9 mouse cellular contexts compared by ENCODE assay signal in the genomic region with DNA sequence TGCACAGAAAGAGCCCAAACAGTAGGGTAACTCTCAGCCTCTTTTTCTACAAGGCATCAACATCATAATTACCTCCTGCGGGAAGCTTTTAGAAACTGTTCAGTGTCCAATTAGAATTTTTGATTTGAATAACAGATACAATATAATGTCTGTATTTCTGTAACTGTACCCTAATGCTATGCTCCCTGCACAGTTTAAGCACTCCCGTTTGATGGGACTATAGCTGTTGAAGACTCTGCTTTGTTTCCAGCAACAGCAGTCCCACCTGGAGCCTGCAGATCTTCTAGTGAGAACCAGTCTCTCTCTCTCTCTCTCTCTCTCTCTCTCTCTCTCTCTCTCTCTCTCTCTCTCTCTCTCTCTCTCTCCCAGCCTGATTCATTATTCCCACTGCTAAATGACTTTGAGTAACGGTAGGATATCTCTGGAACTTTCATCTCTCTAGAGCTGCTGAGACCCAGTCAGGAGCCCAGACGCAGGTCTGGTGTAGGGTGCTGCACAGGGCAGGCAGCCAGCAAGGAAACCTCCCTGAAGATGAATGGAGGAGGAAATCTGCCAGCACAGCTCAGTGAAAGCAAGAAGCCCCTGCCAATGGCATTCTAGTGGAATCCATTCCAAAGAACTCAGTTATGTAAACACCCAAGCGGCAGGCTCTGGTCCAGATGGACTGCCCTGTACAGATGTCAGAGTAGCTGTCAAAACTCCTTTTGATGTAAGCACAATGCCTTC.
DNase-seq lines count a peak whose midpoint lies in the region; ATAC-seq and TF ChIP-seq lines count a peak whose summit lies in the region.
"Had no signal": no experiment of that assay in that cellular context is flagged by ENCODE, and none has a peak within 500 bp of the region (broad histone marks: within the 10 kb centered on the region; RNA-seq: fewer than 3 reads in every experiment).

No protein-coding gene starts in this region.

- no peak overlapping the region for H3K9ac ChIP-seq in intestine, embryonic 14.5 days (ENCODE audit: low read length)
- H3K9ac ChIP-seq in intestine, postnatal 0 days (ENCODE audit: low read depth, low read length), result no peak overlapping the region
- H3K9ac ChIP-seq in forebrain, embryonic 13.5 days, result 0 out of 2 replicates have a peak overlapping the region, but pooled peaks have one; percentile 22
- H3K9ac ChIP-seq in lung, embryonic 14.5 days, result no peak overlapping the region
- H3K9ac ChIP-seq: midbrain, embryonic 12.5 days had no signal

- no peaks in the 10 kb centered on the region for H3K27me3 ChIP-seq in intestine, embryonic 14.5 days (replicated peaks; ENCODE audit: control insufficient read depth, insufficient read depth, low read length)
- H3K27me3 ChIP-seq in intestine, postnatal 0 days (replicated peaks; ENCODE audit: control insufficient read depth, insufficient read depth, low read length), result no peaks in the 10 kb centered on the region
- H3K27me3 ChIP-seq in forebrain, embryonic 13.5 days, result no peaks in the 10 kb centered on the region
- H3K27me3 ChIP-seq in lung, embryonic 14.5 days (ENCODE audit: insufficient read depth, low read length), result no peaks in the 10 kb centered on the region
- H3K27me3 ChIP-seq: midbrain, embryonic 12.5 days had no signal

- peak; percentile 81; the same call in 1 of the 2 replicates for ATAC-seq in intestine, embryonic 14.5 days (replicated peaks; ENCODE audit: low FRiP score, low TSS enrichment, low read depth)
- ATAC-seq in intestine, postnatal 0 days, result no peak
- peak; percentile 63 for ATAC-seq in forebrain, embryonic 13.5 days
- peak; percentile 90 for ATAC-seq in lung, embryonic 14.5 days (ENCODE audit: insufficient read depth)
- ATAC-seq in monocyte, adult 5-6 weeks (replicated peaks; ENCODE audit: insufficient number of reproducible peaks, low FRiP score, low TSS enrichment, poor library complexity, severe bottlenecking), result no peak

- TF ChIP-seq CTCF in intestine, postnatal 0 days (IDR thresholded peaks at IDR 0.05; ENCODE audit: low read depth), result no peak
- TF ChIP-seq CTCF in lung, embryonic 14.5 days (IDR thresholded peaks at IDR 0.05; ENCODE audit: low read depth), result no peak

- peaks cover 18% of the 10 kb centered on the region for H3K4me1 ChIP-seq in intestine, embryonic 14.5 days (replicated peaks; ENCODE audit: control insufficient read depth, insufficient read depth, low read length)
- no peaks in the 10 kb centered on the region for H3K4me1 ChIP-seq in intestine, postnatal 0 days (replicated peaks; ENCODE audit: control insufficient read depth, insufficient read depth, low read length)
- H3K4me1 ChIP-seq in forebrain, embryonic 13.5 days, result peaks cover 41% of the 10 kb centered on the region
- peaks cover 20% of the 10 kb centered on the region for H3K4me1 ChIP-seq in lung, embryonic 14.5 days (ENCODE audit: insufficient read depth)

- H3K4me2 ChIP-seq in intestine, embryonic 14.5 days (ENCODE audit: low read length), result no peak overlapping the region
- no peak overlapping the region for H3K4me2 ChIP-seq in intestine, postnatal 0 days (replicated peaks; ENCODE audit: low read depth)
- H3K4me2 ChIP-seq in forebrain, embryonic 13.5 days, result no peak overlapping the region
- H3K4me2 ChIP-seq in lung, embryonic 14.5 days, result no peak overlapping the region; the same call in 1 of the 2 replicates
- H3K4me2 ChIP-seq: midbrain, embryonic 12.5 days had no signal

- no peaks in the 10 kb centered on the region for H3K36me3 ChIP-seq in intestine, embryonic 14.5 days (ENCODE audit: control insufficient read depth, insufficient read depth, low read length)
- H3K36me3 ChIP-seq in intestine, postnatal 0 days (ENCODE audit: control insufficient read depth, insufficient read depth), result no peaks in the 10 kb centered on the region
- H3K36me3 ChIP-seq in forebrain, embryonic 13.5 days (ENCODE audit: poor library complexity, severe bottlenecking), result no peaks in the 10 kb centered on the region
- H3K36me3 ChIP-seq in lung, embryonic 14.5 days (ENCODE audit: insufficient read depth), result no peaks in the 10 kb centered on the region
- H3K36me3 ChIP-seq: midbrain, embryonic 12.5 days had no signal

- no peaks in the 10 kb centered on the region for H3K9me3 ChIP-seq in intestine, embryonic 14.5 days (ENCODE audit: control insufficient read depth, low read length)
- H3K9me3 ChIP-seq in intestine, postnatal 0 days (ENCODE audit: control insufficient read depth), result no peaks in the 10 kb centered on the region
- H3K9me3 ChIP-seq in forebrain, embryonic 13.5 days (replicated peaks), result no peaks in the 10 kb centered on the region
- H3K9me3 ChIP-seq in lung, embryonic 14.5 days (ENCODE audit: low read depth, low read length), result no peaks in the 10 kb centered on the region
- H3K9me3 ChIP-seq: midbrain, embryonic 12.5 days had no signal

- WGBS in intestine, embryonic 14.5 days, result 30% methylated on average over 5 of the region's 5 CpGs
- 48% methylated on average over 5 of the region's 5 CpGs for WGBS in intestine, postnatal 0 days
- 34% methylated on average over 5 of the region's 5 CpGs for WGBS in forebrain, embryonic 13.5 days
- WGBS in lung, embryonic 14.5 days, result 27% methylated on average over 5 of the region's 5 CpGs

- H3K4me3 ChIP-seq in intestine, embryonic 14.5 days (ENCODE audit: low read depth, low read length), result no peak overlapping the region
- no peak overlapping the region for H3K4me3 ChIP-seq in intestine, postnatal 0 days (ENCODE audit: low read depth, low read length)
- H3K4me3 ChIP-seq in forebrain, embryonic 13.5 days, result no peak overlapping the region
- no peak overlapping the region for H3K4me3 ChIP-seq in lung, embryonic 14.5 days (ENCODE audit: low read depth, low read length)
- H3K4me3 ChIP-seq: midbrain, embryonic 12.5 days had no signal

- DNase-seq in intestine, embryonic 14.5 days (ENCODE audit: low spot score), result no peak
- DNase-seq in MN1 (ENCODE audit: low spot score), result peak; percentile 17
- DNase-seq in lung, embryonic 14.5 days, result peak; percentile 89
- DNase-seq in thymus, postnatal 25 days, result no peak
- no peak for DNase-seq in gastrocnemius, postnatal 10 days

- H3K27ac ChIP-seq in intestine, embryonic 14.5 days (ENCODE audit: low read depth), result peak overlapping the region; percentile 27; the same call in 1 of the 2 replicates
- H3K27ac ChIP-seq in intestine, postnatal 0 days (ENCODE audit: low read depth, low read length), result no peak overlapping the region
- peak overlapping the region; percentile 57 for H3K27ac ChIP-seq in forebrain, embryonic 13.5 days
- no peak overlapping the region for H3K27ac ChIP-seq in lung, embryonic 14.5 days (ENCODE audit: low read depth)
- H3K27ac ChIP-seq: midbrain, embryonic 12.5 days had no signal

Comparison
In these comparisons a context has a peak if more than half of its experiments do, and no peak if none do; other contexts are left out.
1. ATAC-seq: peak in intestine, embryonic 14.5 days (single experiment), forebrain, embryonic 13.5 days (single experiment) and lung, embryonic 14.5 days (single experiment); none in intestine, postnatal 0 days (single experiment) and monocyte, adult 5-6 weeks (single experiment).
2. H3K27ac ChIP-seq: peak in intestine, embryonic 14.5 days (single experiment) and forebrain, embryonic 13.5 days (single experiment); none in intestine, postnatal 0 days (single experiment) and lung, embryonic 14.5 days (single experiment).
3. DNase-seq: peak in MN1 (single experiment) and lung, embryonic 14.5 days (single experiment); none in intestine, embryonic 14.5 days (single experiment), thymus, postnatal 25 days (single experiment) and gastrocnemius, postnatal 10 days (single experiment).